ENCODE assay signal across 8 mouse cellular contexts in the genomic region with DNA sequence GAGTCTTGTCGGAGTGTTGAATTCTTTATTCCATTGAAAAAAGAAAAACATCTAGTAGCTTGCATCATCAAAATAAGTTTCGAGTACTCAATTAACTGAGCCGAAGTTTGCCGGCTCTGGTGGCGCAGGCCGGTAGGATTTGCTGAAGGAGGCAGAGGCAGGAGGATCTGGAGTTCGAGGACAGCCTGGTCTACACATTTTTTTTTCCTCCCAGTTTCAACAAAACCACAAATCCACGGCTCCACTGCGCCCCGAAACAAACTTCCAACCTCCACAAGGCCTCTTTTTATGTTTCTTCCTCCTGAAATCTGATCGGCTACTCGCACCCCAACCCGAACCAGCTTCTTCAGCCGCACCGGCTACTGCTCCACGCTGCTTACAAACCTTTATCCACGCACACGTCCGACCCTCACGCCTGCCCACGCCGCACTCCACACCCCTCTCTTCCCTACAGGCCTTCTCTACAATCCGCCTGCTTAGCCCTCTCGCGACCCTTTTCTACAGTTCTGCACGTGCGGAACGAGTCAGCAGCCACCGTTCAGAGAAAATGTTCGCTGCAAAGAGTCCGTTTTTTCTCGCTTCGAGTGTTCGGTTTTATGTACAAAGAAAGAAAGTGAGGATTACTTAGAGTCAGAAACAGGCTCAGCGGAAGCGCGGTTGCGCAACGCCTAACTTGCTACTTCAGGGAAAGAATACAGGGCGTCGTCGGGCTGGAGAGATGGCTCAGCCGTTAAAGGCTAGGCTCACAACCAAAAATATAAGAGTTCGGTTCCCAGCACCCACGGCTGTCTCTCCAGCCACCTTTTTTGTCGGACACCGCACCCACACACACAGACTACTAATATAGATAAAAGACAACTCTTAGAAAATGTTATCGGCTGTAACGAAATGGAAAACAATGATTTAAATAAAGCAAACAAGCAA. TPM values are rescaled to one million over a fixed set of nuclear protein-coding genes. Genes with fewer than 3 reads are reported as not detected.
A peak's percentile ranks its signal among the peaks of the same experiment; 100 is the strongest.
DNase-seq lines count a peak whose midpoint lies in the region; ATAC-seq and TF ChIP-seq lines count a peak whose summit lies in the region.

No protein-coding gene starts in this region.

- no peaks in the 10 kb centered on the region for H3K27me3 ChIP-seq in Patski
- no peaks in the 10 kb centered on the region for H3K27me3 ChIP-seq in hindbrain, embryonic 12.5 days

- in situ Hi-C loops in Patski (cut with MboI; ENCODE audit: low pct_unique_long_range_greater_than_20kb) = loop anchor here (25.0 kb wide), 1 partner anchor 699 kb away; the partner anchor contains the start of gene Gabarapl1

- H3K4me3 ChIP-seq in hindbrain, embryonic 12.5 days = peak overlapping the region; percentile 72

- peak; percentile 70 for DNase-seq in Patski (ENCODE audit: low read depth, low spot score)
- peak; percentile 87 for DNase-seq in cerebellum, adult 9-11 months
- DNase-seq in frontal cortex, adult 2 months (ENCODE audit: extremely low spot score in 1 of 2, low spot score in 1 of 2) = peak; percentile 81 to 95
- peak; percentile 92 to 94 for DNase-seq in layer of hippocampus, postnatal 14 days (ENCODE audit: low spot score in 2 of 2)
- peak; percentile 94 for DNase-seq in lung, postnatal 10 days
- peak; percentile 67 for DNase-seq in retina, adult 2 months (ENCODE audit: low read depth, low spot score)
- peak; percentile 90 for DNase-seq in thymus, postnatal 25 days

- POLR2A ChIA-PET in Patski (lab: Charles Lee) = interaction anchor here (0.6 kb wide), 1 partner anchor 1906 kb away, joined by 3 read pairs; no protein-coding TSS in a partner anchor

- TF ChIP-seq CTCF in Patski (IDR thresholded peaks at IDR 0.05) = no peak

- ATAC-seq in Patski = peak; percentile 45
- ATAC-seq in hindbrain, embryonic 12.5 days (ENCODE audit: low FRiP score) = peak; percentile 43

- H3K9ac ChIP-seq in hindbrain, embryonic 12.5 days = peak overlapping the region; percentile 73

- H3K9me3 ChIP-seq in hindbrain, embryonic 12.5 days (replicated peaks) = no peaks in the 10 kb centered on the region

- under 1% methylated on average over 49 of the region's 49 CpGs for WGBS in hindbrain, embryonic 12.5 days

- peak overlapping the region; percentile 86 for H3K27ac ChIP-seq in hindbrain, embryonic 12.5 days

- H3K4me2 ChIP-seq in hindbrain, embryonic 12.5 days (replicated peaks) = peak overlapping the region; percentile 55

- CTCF ChIA-PET in Patski (lab: Charles Lee) = interaction anchor here (1.1 to 1.5 kb wide), 4 partner anchors 11 to 39 kb away, joined by 3 to 5 read pairs (median 4); no protein-coding TSS in a partner anchor

- peaks cover 20% of the 10 kb centered on the region for H3K4me1 ChIP-seq in hindbrain, embryonic 12.5 days

- H3K36me3 ChIP-seq in hindbrain, embryonic 12.5 days = no peaks in the 10 kb centered on the region

RNA-seq across cellular contexts. Expression of gene Klrb1b, which starts 12.5 kb away (rescaled TPM):
- polyA plus RNA-seq in Patski (2021) = not detected
- not detected in 2 replicates for polyA plus RNA-seq in frontal cortex, adult 2 months (2012; rRNA removed)
- polyA plus RNA-seq in hindbrain, embryonic 12.5 days (2016; fragmentation: Nextera tagmentation; extraction: Ambion mirVana) = 0.25 TPM in 1 of 2 replicates, not detected in the other
- not detected for total RNA-seq in layer of hippocampus, postnatal 14 days (2021)

RNA-seq across cellular contexts. Expression of gene Gm44511, which starts 12.5 kb away (rescaled TPM):
- polyA plus RNA-seq in Patski (2021) = not detected
- polyA plus RNA-seq in frontal cortex, adult 2 months (2012; rRNA removed) = not detected in 2 replicates
- polyA plus RNA-seq in hindbrain, embryonic 12.5 days (2016; fragmentation: Nextera tagmentation; extraction: Ambion mirVana) = not detected in 2 replicates
- not detected for total RNA-seq in layer of hippocampus, postnatal 14 days (2021)

RNA-seq across cellular contexts. Expression of gene Clec2i, which starts 48.8 kb away (rescaled TPM):
- polyA plus RNA-seq in Patski (2021) = not detected
- 0.12 and 0.15 TPM in 2 replicates for polyA plus RNA-seq in frontal cortex, adult 2 months (2012; rRNA removed)
- polyA plus RNA-seq in hindbrain, embryonic 12.5 days (2016; fragmentation: Nextera tagmentation; extraction: Ambion mirVana) = not detected in 2 replicates
- total RNA-seq in layer of hippocampus, postnatal 14 days (2021) = under 1 TPM in 1 of 2 experiments, not detected in 1; 0.23 TPM

RNA-seq across cellular contexts. Expression of gene Klrb1c, which starts 49.6 kb away (rescaled TPM):
- not detected for polyA plus RNA-seq in Patski (2021)
- polyA plus RNA-seq in frontal cortex, adult 2 months (2012; rRNA removed) = 0.08 TPM in 1 of 2 replicates, not detected in the other
- polyA plus RNA-seq in hindbrain, embryonic 12.5 days (2016; fragmentation: Nextera tagmentation; extraction: Ambion mirVana) = not detected in 2 replicates
- not detected for total RNA-seq in layer of hippocampus, postnatal 14 days (2021)

RNA-seq across cellular contexts. Expression of gene BC035044, which starts 52.3 kb away (rescaled TPM):
- polyA plus RNA-seq in Patski (2021) = not detected
- polyA plus RNA-seq in frontal cortex, adult 2 months (2012; rRNA removed) = 2.0 and 2.3 TPM in 2 replicates
- 0.35 and 0.57 TPM in 2 replicates for polyA plus RNA-seq in hindbrain, embryonic 12.5 days (2016; fragmentation: Nextera tagmentation; extraction: Ambion mirVana)
- 1 to 10 TPM; 1.3 to 1.4 TPM for total RNA-seq in layer of hippocampus, postnatal 14 days (2021)

Comparison
In these comparisons a context has a peak if more than half of its experiments do, and no peak if none do; other contexts are left out.
1. Peak in every context shown above with its lines: DNase-seq, ATAC-seq, H3K4me3 ChIP-seq and H3K27ac ChIP-seq.